Mouse (Mus musculus) small intestine, adult 2 months (tissue): ENCODE results near the gene Ptprd.

Experiments
- CTCF ChIP-seq: fragments of 200-500 bp; IDR thresholded peaks from 2 replicates; pipeline ENCODE4 v1.5.1; 2012; ENCODE audit warnings: low read depth, mild to moderate bottlenecking, control low read depth, inconsistent platforms, low read length, moderate library complexity, mixed read lengths; ENCODE audit not compliant: insufficient replicate concordance, insufficient read length; ENCODE audit errors: extremely low read depth
- POLR2A ChIP-seq: fragments of 200-500 bp; IDR thresholded peaks from 2 replicates; pipeline ENCODE4 v1.6.1; 2012; ENCODE audit warnings: low read depth, mild to moderate bottlenecking, control low read depth, inconsistent platforms, low read length, moderate library complexity

DNA sequence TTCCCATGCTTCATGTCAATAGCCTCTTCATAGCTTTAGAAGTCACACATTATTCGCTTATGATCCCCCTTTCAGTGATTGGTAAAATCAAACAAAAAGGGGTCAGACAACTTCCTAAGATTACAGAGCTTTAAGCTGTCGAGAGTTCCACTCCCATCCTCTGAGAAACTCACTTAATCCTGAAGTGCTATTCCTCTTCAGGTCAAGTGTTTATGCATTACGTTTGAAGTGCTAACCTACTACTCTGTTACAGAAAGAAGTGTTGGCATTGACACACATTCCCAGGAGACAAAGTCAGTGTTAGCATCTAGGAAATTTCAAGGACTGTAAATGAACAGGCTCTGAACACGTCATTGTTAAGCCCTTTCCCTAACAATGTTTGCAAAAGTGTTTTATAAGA, 1550.0 kb downstream of the Ptprd start:
- no peak for TF ChIP-seq POLR2A
- no peak for TF ChIP-seq CTCF
